Mouse (Mus musculus) myocyte (in vitro differentiated cells): ENCODE results near the gene Slc9a9. TPM values are rescaled to one million over a fixed set of nuclear protein-coding genes. Genes with fewer than 3 reads are reported as not detected.

Experiments used
- H3K27me3 ChIP-seq: one replicate; pipeline ENCODE4 v1.6.1; 2011; ENCODE audit not compliant: control insufficient read depth, insufficient read depth, insufficient read length
- H3K36me3 ChIP-seq: one replicate; pipeline ENCODE4 v1.6.1; 2011; ENCODE audit not compliant: control insufficient read depth, insufficient read depth
- H3K4me2 ChIP-seq: one replicate; pipeline ENCODE4 v1.6.1; 2011; ENCODE audit warnings: low read depth, control low read depth
- H3K4me3 ChIP-seq: one replicate; pipeline ENCODE4 v1.5.1; 2011; ENCODE audit warnings: mild to moderate bottlenecking, control low read depth, moderate library complexity
- H3K79me2 ChIP-seq: one replicate; pipeline ENCODE4 v1.6.1; 2011; ENCODE audit not compliant: control insufficient read depth, insufficient read depth
- H3ac ChIP-seq: one replicate; pipeline ENCODE4 v1.6.1; 2011; ENCODE audit not compliant: control insufficient read depth, insufficient read length
- CEBPB ChIP-seq: IDR thresholded peaks from 2 replicates; pipeline ENCODE4 v1.6.1; 2011; ENCODE audit warnings: mild to moderate bottlenecking, moderate library complexity; ENCODE audit not compliant: poor library complexity, insufficient read depth, severe bottlenecking
- E2F4 ChIP-seq: IDR thresholded peaks from one replicate; pipeline ENCODE4 v1.6.1; 2011; ENCODE audit warnings: mild to moderate bottlenecking, control low read depth, moderate library complexity; ENCODE audit not compliant: insufficient read depth
- MAX ChIP-seq: IDR thresholded peaks from one replicate; pipeline ENCODE4 v1.6.1; 2011; ENCODE audit warnings: low read depth, mild to moderate bottlenecking, control low read depth
- MYOD1 ChIP-seq, 3 experiments: IDR thresholded peaks; one replicate each; pipeline ENCODE4 v1.6.1; 2011; ENCODE audit warnings: control low read depth in 2 of 3, low read depth in 2 of 3, mild to moderate bottlenecking in 2 of 3, moderate library complexity in 1 of 3; ENCODE audit not compliant: insufficient read length in 2 of 3, control insufficient read depth in 1 of 3
- MYOG ChIP-seq, 3 experiments: IDR thresholded peaks; one replicate each; pipeline ENCODE4 v1.6.1; 2011; ENCODE audit warnings: control low read depth in 2 of 3, low read depth in 2 of 3, mild to moderate bottlenecking in 2 of 3; ENCODE audit not compliant: insufficient read length in 2 of 3, control insufficient read depth in 1 of 3, insufficient read depth in 1 of 3
- POLR2A ChIP-seq: IDR thresholded peaks from one replicate; pipeline ENCODE4 v1.6.1; 2011; ENCODE audit warnings: low read depth, mild to moderate bottlenecking, control low read depth, moderate library complexity; ENCODE audit not compliant: insufficient read length
- POLR2AphosphoS2 ChIP-seq: IDR thresholded peaks from one replicate; pipeline ENCODE4 v1.6.1; 2011; ENCODE audit warnings: low read depth, control low read depth; ENCODE audit not compliant: insufficient read length
- REST ChIP-seq: IDR thresholded peaks from one replicate; pipeline ENCODE4 v1.6.1; 2011; ENCODE audit warnings: mild to moderate bottlenecking, control low read depth, moderate library complexity; ENCODE audit not compliant: insufficient read depth, insufficient read length
- SRF ChIP-seq: IDR thresholded peaks from one replicate; pipeline ENCODE4 v1.6.1; 2011; ENCODE audit warnings: low read depth; ENCODE audit not compliant: control insufficient read depth, insufficient read length
- TCF12 ChIP-seq: IDR thresholded peaks from one replicate; pipeline ENCODE4 v1.6.1; 2011; ENCODE audit warnings: mild to moderate bottlenecking, control low read depth; ENCODE audit not compliant: poor library complexity, insufficient read depth, severe bottlenecking
- TCF3 ChIP-seq: IDR thresholded peaks from one replicate; pipeline ENCODE4 v1.6.1; 2011; ENCODE audit warnings: low read depth, control low read depth; ENCODE audit not compliant: insufficient read length
- USF1 ChIP-seq: IDR thresholded peaks from one replicate; pipeline ENCODE4 v1.6.1; 2011; ENCODE audit warnings: low read depth, mild to moderate bottlenecking, control low read depth, moderate library complexity
- polyA plus RNA-seq: library from polyadenylated mRNA; unstranded; fragments of >200 nt; fragmentation: generic; extraction: Trizol; gene quantifications from one replicate; pipeline ENCODE4 v1.2.1, GENCODE M21; 2012; ENCODE audit warnings: missing spikeins

Slc9a9 gene
- polyA plus RNA-seq, 1 experiment, result 21.5 TPM

DNA sequence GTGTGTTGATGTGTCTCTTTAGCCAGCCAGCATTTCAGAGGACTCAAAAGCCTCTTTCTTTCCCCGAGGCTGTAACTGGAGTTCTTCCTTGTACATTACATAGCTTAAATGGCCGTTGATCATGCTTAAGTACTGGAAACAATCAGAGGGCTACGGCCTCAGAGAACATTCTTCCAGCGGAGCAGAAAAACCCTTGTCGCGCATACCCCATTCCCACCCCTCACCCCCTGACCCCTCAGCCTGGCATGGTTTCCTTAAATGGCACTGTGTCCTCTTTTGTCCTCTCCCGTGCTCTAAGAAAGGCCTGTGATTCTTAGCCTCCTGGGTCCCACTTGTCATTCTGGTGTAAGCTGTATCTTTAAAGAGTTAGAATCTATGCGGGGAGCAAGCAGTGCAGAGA, 404.0 kb downstream of the Slc9a9 start:
- TF ChIP-seq SRF (no peak), MAX (no peak), REST (no peak), TCF12 (no peak), E2F4 (no peak), POLR2AphosphoS2 (no peak), TCF3 (no peak), MYOG (IDR thresholded peaks at IDR 0.05; ENCODE audit: control insufficient read depth in 1 of 3, insufficient read depth in 1 of 3, insufficient read length in 2 of 3, low read depth in 2 of 3) (no peak), MYOD1 (IDR thresholded peaks at IDR 0.05; ENCODE audit: control insufficient read depth in 1 of 3, insufficient read length in 2 of 3, low read depth in 2 of 3) (no peak), USF1 (no peak), POLR2A (no peak), CEBPB (no peak)
- H3ac ChIP-seq, result no peak overlapping the region

DNA sequence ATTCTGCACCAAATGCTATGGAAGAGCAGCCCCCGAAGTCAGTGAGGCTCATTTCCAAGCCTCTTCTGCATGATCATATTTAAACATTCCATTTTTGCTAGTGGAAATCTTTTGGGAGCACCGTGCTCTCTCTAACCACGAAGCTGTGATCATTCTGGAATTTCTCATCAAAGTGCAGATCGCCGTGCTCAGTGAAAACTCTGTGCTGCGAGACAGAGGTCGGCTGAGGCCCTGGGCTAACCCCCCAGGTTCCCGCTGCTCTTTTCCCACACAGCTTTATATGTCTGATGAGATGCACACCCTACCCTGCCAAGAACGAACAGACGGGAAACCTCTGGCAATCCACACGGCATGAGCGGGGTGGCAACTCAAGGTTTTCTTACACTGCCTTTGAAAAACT, 406.1 kb downstream of the Slc9a9 start:
- Histone ChIP-seq H3K4me3 (no peak overlapping the region), H3K79me2 (no peaks in the 10 kb centered on the region), H3K4me2 (no peak overlapping the region), H3K36me3 (peaks cover 4% of the 10 kb centered on the region), H3ac (no peak overlapping the region), H3K27me3 (no peaks in the 10 kb centered on the region)
- TF ChIP-seq CEBPB (no peak), REST (no peak), POLR2AphosphoS2 (no peak), USF1 (no peak), TCF12 (no peak), MYOG (IDR thresholded peaks at IDR 0.05; ENCODE audit: control insufficient read depth in 1 of 3, insufficient read depth in 1 of 3, insufficient read length in 2 of 3, low read depth in 2 of 3) (no peak), E2F4 (no peak), SRF (no peak), MAX (no peak), POLR2A (no peak), TCF3 (no peak), MYOD1 (IDR thresholded peaks at IDR 0.05; ENCODE audit: control insufficient read depth in 1 of 3, insufficient read length in 2 of 3, low read depth in 2 of 3) (no peak)

More for the DNA sequence above, 404.0 kb downstream of the Slc9a9 start:
- Histone ChIP-seq H3K36me3 (peaks cover 4% of the 10 kb centered on the region), H3K79me2 (no peaks in the 10 kb centered on the region), H3K4me2 (no peak overlapping the region), H3K27me3 (no peaks in the 10 kb centered on the region), H3K4me3 (no peak overlapping the region)

DNA sequence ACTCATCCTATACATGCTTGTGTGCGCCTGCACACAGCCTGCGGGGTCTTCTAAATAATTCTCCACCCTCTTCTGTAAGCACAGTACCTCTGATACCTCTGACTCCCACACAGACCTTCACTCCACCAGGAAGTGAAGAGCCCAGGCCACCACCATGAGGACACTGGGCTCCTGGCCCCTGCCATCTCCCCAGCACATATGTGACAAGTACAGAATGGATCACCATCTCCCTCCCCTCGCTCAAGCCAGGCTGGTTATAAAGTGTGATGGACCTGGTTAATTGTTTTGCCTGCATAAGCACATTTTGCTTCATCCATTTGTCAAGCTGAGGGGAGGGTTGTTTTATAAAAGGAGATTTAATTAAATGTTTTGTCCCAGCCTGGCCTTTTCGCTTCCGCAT, 408.2 kb downstream of the Slc9a9 start:
- Histone ChIP-seq H3K79me2 (no peaks in the 10 kb centered on the region), H3ac (no peak overlapping the region), H3K4me2 (no peak overlapping the region), H3K36me3 (peaks cover 4% of the 10 kb centered on the region), H3K27me3 (no peaks in the 10 kb centered on the region), H3K4me3 (no peak overlapping the region)
- TF ChIP-seq MAX (no peak), USF1 (no peak), TCF3 (no peak), POLR2AphosphoS2 (no peak), SRF (no peak), TCF12 (no peak), POLR2A (no peak), CEBPB (no peak), MYOD1 (IDR thresholded peaks at IDR 0.05; ENCODE audit: control insufficient read depth in 1 of 3, insufficient read length in 2 of 3, low read depth in 2 of 3) (no peak), MYOG (IDR thresholded peaks at IDR 0.05; ENCODE audit: control insufficient read depth in 1 of 3, insufficient read depth in 1 of 3, insufficient read length in 2 of 3, low read depth in 2 of 3) (no peak), REST (no peak), E2F4 (no peak)

DNA sequence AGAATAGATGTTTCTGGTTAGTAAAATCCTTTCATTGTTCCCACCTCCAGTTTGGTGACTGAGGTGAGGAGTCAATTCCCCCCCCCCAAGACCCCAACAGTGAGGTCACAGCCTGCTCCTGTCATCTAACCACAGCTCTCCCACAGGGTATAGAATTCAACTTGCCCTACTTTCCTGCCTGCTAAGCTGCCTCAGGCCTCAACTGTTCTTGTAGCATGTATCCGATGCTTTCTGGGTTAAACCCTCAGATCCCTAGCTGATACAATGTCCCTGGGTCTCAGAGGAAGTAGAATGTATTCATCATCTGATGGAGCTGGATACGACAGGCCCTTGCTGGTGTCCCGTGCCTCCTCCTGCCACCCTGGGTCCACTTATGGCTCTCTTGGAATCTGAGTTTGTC, 408.9 kb downstream of the Slc9a9 start:
- Histone ChIP-seq H3K4me3 (no peak overlapping the region), H3K27me3 (no peaks in the 10 kb centered on the region), H3K79me2 (no peaks in the 10 kb centered on the region), H3K4me2 (no peak overlapping the region), H3K36me3 (peaks cover 4% of the 10 kb centered on the region), H3ac (no peak overlapping the region)
- no peak for TF ChIP-seq POLR2AphosphoS2
- no peak for TF ChIP-seq TCF12
- TF ChIP-seq REST, result no peak
- TF ChIP-seq MAX, result no peak
- TF ChIP-seq POLR2A, result no peak
- TF ChIP-seq USF1, result no peak
- TF ChIP-seq MYOG (IDR thresholded peaks at IDR 0.05; ENCODE audit: control insufficient read depth in 1 of 3, insufficient read depth in 1 of 3, insufficient read length in 2 of 3, low read depth in 2 of 3), result no peak
- no peak for TF ChIP-seq SRF
- TF ChIP-seq CEBPB, result no peak
- no peak for TF ChIP-seq TCF3
- TF ChIP-seq E2F4, result no peak

GRCm38 (mm10) chr9:95079951-95080350, 410.2 kb downstream of the Slc9a9 start:
- no peak overlapping the region for H3K4me3 ChIP-seq
- peaks cover 4% of the 10 kb centered on the region for H3K36me3 ChIP-seq
- no peak for TF ChIP-seq MYOD1 (IDR thresholded peaks at IDR 0.05; ENCODE audit: control insufficient read depth in 1 of 3, insufficient read length in 2 of 3, low read depth in 2 of 3)
- no peak for TF ChIP-seq TCF12
- no peak for TF ChIP-seq TCF3
- no peak for TF ChIP-seq POLR2AphosphoS2
- no peaks in the 10 kb centered on the region for H3K79me2 ChIP-seq
- H3K27me3 ChIP-seq, result no peaks in the 10 kb centered on the region
- H3K4me2 ChIP-seq, result no peak overlapping the region
- no peak overlapping the region for H3ac ChIP-seq
